Mouse (Mus musculus): Measurements from ENCODE around the gene Serhl.
A peak's percentile ranks its signal among the peaks of the same experiment; 100 is the strongest.
"Not testable (repeated sequence)": the region's sequence is repeated elsewhere in the genome, so short reads cannot be mapped to it uniquely, and the experiment has no call there.

The Serhl gene

GRCm38 (mm10) chr15:83089429-83089605 is at the start of gene Serhl:
Gene Serhl, plus strand, starts transcription at chr15:83089506.
- DNase-seq (ENCODE audit: low read depth, low spot score), result no peak

GRCm38 (mm10) chr15:83040156-83040555 is 49.1 kb upstream of the Serhl start:
- no peak for DNase-seq (ENCODE audit: low read depth, low spot score)

GRCm38 (mm10) chr15:83042655-83043361 is 46.5 kb upstream of the Serhl start:
- DNase-seq (ENCODE audit: low read depth, low spot score), result peak; percentile 33

GRCm38 (mm10) chr15:83043362-83043708 is 46.0 kb upstream of the Serhl start:
- DNase-seq (ENCODE audit: low read depth, low spot score), result no peak

- DNase-seq (ENCODE audit: low read depth, low spot score), result not testable (repeated sequence)
These were observed 43.7 kb upstream of the Serhl start for GRCm38 (mm10) chr15:83045565-83045964.

GRCm38 (mm10) chr15:83046308-83046707 is 43.0 kb upstream of the Serhl start:
- DNase-seq (ENCODE audit: low read depth, low spot score), result no peak

GRCm38 (mm10) chr15:83046730-83047129 is 42.6 kb upstream of the Serhl start:
- no peak for DNase-seq (ENCODE audit: low read depth, low spot score)

- DNase-seq (ENCODE audit: low read depth, low spot score), result no peak
These were observed 36.8 kb upstream of the Serhl start for GRCm38 (mm10) chr15:83052341-83053104.

GRCm38 (mm10) chr15:83053261-83053660 is 36.0 kb upstream of the Serhl start:
- DNase-seq (ENCODE audit: low read depth, low spot score), result no peak

GRCm38 (mm10) chr15:83055569-83055968 is 33.7 kb upstream of the Serhl start:
- no peak for DNase-seq (ENCODE audit: low read depth, low spot score)

- DNase-seq (ENCODE audit: low read depth, low spot score), result no peak
These were observed 32.8 kb upstream of the Serhl start for GRCm38 (mm10) chr15:83056378-83057083.

GRCm38 (mm10) chr15:83057533-83057932 is 31.8 kb upstream of the Serhl start:
- peak; percentile 12 for DNase-seq (ENCODE audit: low read depth, low spot score)

GRCm38 (mm10) chr15:83059233-83059660 is 30.1 kb upstream of the Serhl start:
- DNase-seq (ENCODE audit: low read depth, low spot score), result no peak

- no peak for DNase-seq (ENCODE audit: low read depth, low spot score)
These were observed 27.6 kb upstream of the Serhl start for GRCm38 (mm10) chr15:83061689-83062088.

- DNase-seq (ENCODE audit: low read depth, low spot score), result not testable (repeated sequence)
These were observed 26.7 kb upstream of the Serhl start for GRCm38 (mm10) chr15:83062582-83062981.

GRCm38 (mm10) chr15:83065543-83065942 is 23.8 kb upstream of the Serhl start:
- no peak for DNase-seq (ENCODE audit: low read depth, low spot score)

GRCm38 (mm10) chr15:83068270-83068669 is 21.0 kb upstream of the Serhl start:
- DNase-seq (ENCODE audit: low read depth, low spot score), result no peak

- no peak for DNase-seq (ENCODE audit: low read depth, low spot score)
These were observed 18.4 kb upstream of the Serhl start for GRCm38 (mm10) chr15:83070942-83071341.

- peak; percentile 12 for DNase-seq (ENCODE audit: low read depth, low spot score)
These were observed 17.6 kb upstream of the Serhl start for GRCm38 (mm10) chr15:83071752-83072151.

- DNase-seq (ENCODE audit: low read depth, low spot score), result no peak
These were observed 15.1 kb upstream of the Serhl start for GRCm38 (mm10) chr15:83074179-83074578.

- DNase-seq (ENCODE audit: low read depth, low spot score), result peak; percentile 66
These were observed 13.4 kb upstream of the Serhl start for GRCm38 (mm10) chr15:83075607-83076525.

- no peak for DNase-seq (ENCODE audit: low read depth, low spot score)
These were observed 5.8 kb upstream of the Serhl start for GRCm38 (mm10) chr15:83083530-83083929.
